Comparison of ENCODE assay signal across 42 mouse cellular contexts in the genomic region with DNA sequence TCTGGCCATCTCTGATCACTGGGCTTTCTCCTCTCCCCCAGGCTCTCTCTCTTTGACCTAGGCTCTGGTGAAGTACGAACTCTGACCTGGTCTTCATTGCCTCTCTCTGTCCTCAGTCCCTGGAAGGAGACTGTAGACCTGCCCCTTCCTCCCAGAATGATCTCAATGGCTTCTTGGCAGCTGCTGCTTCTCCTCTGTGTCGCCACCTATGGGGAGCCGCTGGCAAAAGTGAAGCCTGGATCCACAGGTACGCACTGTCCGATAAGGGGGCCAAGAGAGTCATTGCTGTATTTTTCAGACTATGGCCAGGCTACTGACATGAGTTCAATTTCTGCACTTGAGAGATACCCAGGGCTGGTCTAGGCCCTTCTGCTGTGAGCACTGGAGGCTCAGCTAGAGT. TPM values are rescaled to one million over a fixed set of nuclear protein-coding genes. Genes with fewer than 3 reads are reported as not detected.
DNase-seq lines count a peak whose midpoint lies in the region; ATAC-seq and TF ChIP-seq lines count a peak whose summit lies in the region.
"Had no signal": no experiment of that assay in that cellular context is flagged by ENCODE, and none has a peak within 500 bp of the region (broad histone marks: within the 10 kb centered on the region; RNA-seq: fewer than 3 reads in every experiment).

No protein-coding gene starts in this region.

- no peak for TF ChIP-seq CTCF in forebrain, postnatal 0 days (IDR thresholded peaks at IDR 0.05; ENCODE audit: low read depth)
- TF ChIP-seq CTCF in liver, embryonic 14.5 days (IDR thresholded peaks at IDR 0.05; ENCODE audit: low read depth), result peak; percentile 11; the same call in 1 of the 2 replicates

- DNase-seq in forebrain, embryonic 10.5 days (ENCODE audit: extremely low spot score, low spot score), result no peak
- no peak for DNase-seq in forebrain, postnatal 0 days
- DNase-seq in liver, embryonic 14.5 days (ENCODE audit: low read depth in 3 of 3, low spot score in 3 of 3), result no peak
- no peak for DNase-seq in liver, embryonic 11.5 days (ENCODE audit: low spot score)
- peak; percentile 26 for DNase-seq in thymus, postnatal 4 days
- no peak for DNase-seq in thymus, postnatal 14 days
- no peak for DNase-seq in right cerebral cortex, postnatal 36 days (ENCODE audit: low spot score in 2 of 2)
- DNase-seq: adrenal gland, adult 8-10 months; cerebellum, adult 2 months; cerebellum, postnatal 25 days; gastrocnemius, postnatal 36 days; heart, adult 18-20 months; heart, postnatal 36 days; kidney, postnatal 25 days; liver, embryonic 13.5 days; right cerebral cortex, postnatal 25 days had no signal

- peaks cover 64% of the 10 kb centered on the region for H3K27me3 ChIP-seq in forebrain, embryonic 10.5 days (ENCODE audit: poor library complexity, severe bottlenecking)
- no peaks in the 10 kb centered on the region for H3K27me3 ChIP-seq in forebrain, postnatal 0 days (ENCODE audit: insufficient read depth, low read length)
- H3K27me3 ChIP-seq in liver, embryonic 14.5 days (ENCODE audit: control insufficient read depth, insufficient read depth, low read length), result peaks cover 16% of the 10 kb centered on the region
- peaks cover 38% of the 10 kb centered on the region for H3K27me3 ChIP-seq in liver, embryonic 11.5 days (replicated peaks; ENCODE audit: control insufficient read depth, insufficient read depth, low read length)

- H3K27ac ChIP-seq in forebrain, embryonic 10.5 days, result peak overlapping the region; percentile 15; the same call in 1 of the 2 replicates
- H3K27ac ChIP-seq in forebrain, postnatal 0 days (ENCODE audit: low read depth, low read length), result no peak overlapping the region
- H3K27ac ChIP-seq in liver, embryonic 14.5 days, result no peak overlapping the region
- no peak overlapping the region for H3K27ac ChIP-seq in liver, embryonic 11.5 days (ENCODE audit: low read depth, low read length)
- H3K27ac ChIP-seq: embryonic facial prominence, embryonic 10.5 days; embryonic facial prominence, embryonic 15.5 days; forebrain, embryonic 13.5 days; hindbrain, embryonic 12.5 days; hindbrain, postnatal 0 days; liver, embryonic 13.5 days; macrophage; midbrain, embryonic 13.5 days had no signal

- peaks cover 38% of the 10 kb centered on the region for H3K4me1 ChIP-seq in forebrain, embryonic 10.5 days
- H3K4me1 ChIP-seq in forebrain, postnatal 0 days (ENCODE audit: insufficient read depth), result peaks cover 17% of the 10 kb centered on the region; the same call in 1 of the 2 replicates
- H3K4me1 ChIP-seq in liver, embryonic 14.5 days (replicated peaks; ENCODE audit: control insufficient read depth in 2 of 2, insufficient read depth in 2 of 2, low read length in 1 of 2), result no peaks in the 10 kb centered on the region
- H3K4me1 ChIP-seq in liver, embryonic 11.5 days (replicated peaks; ENCODE audit: control insufficient read depth, insufficient read depth, low read length), result no peaks in the 10 kb centered on the region
- H3K4me1 ChIP-seq: liver, embryonic 13.5 days had no signal

- H3K9ac ChIP-seq in forebrain, postnatal 0 days, result no peak overlapping the region
- H3K9ac ChIP-seq in liver, embryonic 14.5 days (replicated peaks), result no peak overlapping the region
- no peak overlapping the region for H3K9ac ChIP-seq in liver, embryonic 11.5 days (ENCODE audit: low read depth, low read length)
- H3K9ac ChIP-seq: embryonic facial prominence, embryonic 15.5 days; forebrain, embryonic 13.5 days; hindbrain, embryonic 12.5 days; liver, embryonic 13.5 days; midbrain, embryonic 13.5 days had no signal

- no peaks in the 10 kb centered on the region for H3K36me3 ChIP-seq in forebrain, embryonic 10.5 days (replicated peaks)
- H3K36me3 ChIP-seq in forebrain, postnatal 0 days (ENCODE audit: insufficient read depth), result no peaks in the 10 kb centered on the region
- no peaks in the 10 kb centered on the region for H3K36me3 ChIP-seq in liver, embryonic 14.5 days (replicated peaks; ENCODE audit: control insufficient read depth, insufficient read depth, low read depth)
- no peaks in the 10 kb centered on the region for H3K36me3 ChIP-seq in liver, embryonic 11.5 days (ENCODE audit: control insufficient read depth, insufficient read depth, low read length)
- H3K36me3 ChIP-seq: embryonic facial prominence, embryonic 10.5 days; embryonic facial prominence, embryonic 15.5 days; hindbrain, embryonic 12.5 days; liver, embryonic 13.5 days; midbrain, embryonic 13.5 days had no signal

- H3K4me3 ChIP-seq in forebrain, embryonic 10.5 days, result no peak overlapping the region
- no peak overlapping the region for H3K4me3 ChIP-seq in forebrain, postnatal 0 days (ENCODE audit: low read depth, low read length)
- H3K4me3 ChIP-seq in liver, embryonic 14.5 days (ENCODE audit: insufficient read depth in 1 of 2, low read depth in 2 of 2, low read length in 2 of 2), result no peak overlapping the region
- H3K4me3 ChIP-seq in liver, embryonic 11.5 days (ENCODE audit: low read depth, low read length), result no peak overlapping the region
- H3K4me3 ChIP-seq: embryonic facial prominence, embryonic 10.5 days; embryonic facial prominence, embryonic 15.5 days; forebrain, embryonic 13.5 days; hindbrain, embryonic 12.5 days; liver, embryonic 13.5 days; midbrain, embryonic 13.5 days had no signal

- TF ChIP-seq EP300 in liver, embryonic 14.5 days (IDR thresholded peaks at IDR 0.05; ENCODE audit: low read depth), result no peak

- no peaks in the 10 kb centered on the region for H3K9me3 ChIP-seq in forebrain, embryonic 10.5 days
- no peaks in the 10 kb centered on the region for H3K9me3 ChIP-seq in forebrain, postnatal 0 days (ENCODE audit: low read length)
- no peaks in the 10 kb centered on the region for H3K9me3 ChIP-seq in liver, embryonic 14.5 days (ENCODE audit: control insufficient read depth, low read length)
- no peaks in the 10 kb centered on the region for H3K9me3 ChIP-seq in liver, embryonic 11.5 days (ENCODE audit: control insufficient read depth, low read length)
- H3K9me3 ChIP-seq: embryonic facial prominence, embryonic 10.5 days; embryonic facial prominence, embryonic 15.5 days; forebrain, embryonic 13.5 days; hindbrain, embryonic 12.5 days; liver, embryonic 13.5 days; midbrain, embryonic 13.5 days had no signal

- no peak for ATAC-seq in forebrain, postnatal 0 days
- ATAC-seq in liver, embryonic 14.5 days (ENCODE audit: insufficient read depth), result no peak
- ATAC-seq in liver, embryonic 11.5 days (replicated peaks; ENCODE audit: low FRiP score), result no peak
- ATAC-seq: activated CD4-positive, CD25-positive, alpha-beta regulatory T cell, adult 4 months; forebrain, embryonic 13.5 days; hindbrain, postnatal 0 days; intestine, embryonic 16.5 days; midbrain, embryonic 13.5 days had no signal

- H3K4me2 ChIP-seq in forebrain, postnatal 0 days (ENCODE audit: low read depth), result no peak overlapping the region
- H3K4me2 ChIP-seq in liver, embryonic 14.5 days (ENCODE audit: low read depth), result no peak overlapping the region
- H3K4me2 ChIP-seq in liver, embryonic 11.5 days, result no peak overlapping the region
- H3K4me2 ChIP-seq: embryonic facial prominence, embryonic 15.5 days; forebrain, embryonic 13.5 days; heart, embryonic 11.5 days; hindbrain, embryonic 12.5 days; liver, embryonic 13.5 days; midbrain, embryonic 13.5 days had no signal

- 60% methylated on average over 5 of the region's 5 CpGs for WGBS in forebrain, embryonic 10.5 days
- WGBS in forebrain, postnatal 0 days, result 69% methylated on average over 5 of the region's 5 CpGs
- WGBS in liver, embryonic 14.5 days (ENCODE audit: insufficient replicate concordance), result 50% methylated on average over 5 of the region's 5 CpGs
- WGBS in liver, embryonic 11.5 days, result 48% methylated on average over 5 of the region's 5 CpGs

RNA-seq across cellular contexts. Expression of a gene that starts 5.4 kb away (rescaled TPM):
- not detected in 2 replicates for polyA plus RNA-seq in forebrain, embryonic 10.5 days (2016; fragmentation: Nextera tagmentation; extraction: Ambion mirVana)
- not detected in 2 replicates for total RNA-seq in forebrain, postnatal 0 days (2014; rRNA removed)
- polyA plus RNA-seq in forebrain, postnatal 0 days (2015; fragmentation: Nextera tagmentation; extraction: Ambion mirVana), result not detected in 2 replicates
- polyA plus RNA-seq in liver, embryonic 14.5 days (2012; rRNA removed), result not detected in 2 replicates
- not detected in 2 replicates for polyA plus RNA-seq in liver, embryonic 14.5 days (2014; fragmentation: Nextera tagmentation; extraction: Ambion mirVana)
- not detected in 2 replicates for polyA plus RNA-seq in liver, embryonic 11.5 days (2014; fragmentation: Nextera tagmentation; extraction: Ambion mirVana)
- total RNA-seq: adrenal gland, adult 8-10 months; adrenal gland, postnatal 4 days; gastrocnemius, postnatal 36 days; heart, adult 18-20 months; heart, postnatal 36 days; hindbrain, postnatal 0 days; layer of hippocampus, adult 18-20 months; left cerebral cortex, adult 18-20 months; megakaryocyte-erythroid progenitor cell, adult 5-6 weeks; neutrophil, adult 5-6 weeks had no signal
- polyA plus RNA-seq: activated CD4-positive, CD25-positive, alpha-beta regulatory T cell, adult 4 months; C2C12; cerebellum, adult 2 months; embryonic facial prominence, embryonic 10.5 days; forebrain, embryonic 13.5 days; heart, embryonic 11.5 days; heart, embryonic 16.5 days; hindbrain, embryonic 12.5 days; hindbrain, postnatal 0 days; intestine, embryonic 16.5 days; kidney, embryonic 14.5 days; limb, embryonic 11.5 days; liver, embryonic 13.5 days; macrophage; midbrain, embryonic 13.5 days; neural tube, embryonic 11.5 days; spleen, adult 2 months; urinary bladder, adult 2 months had no signal

RNA-seq across cellular contexts. Expression of a gene that starts 17.5 kb away (rescaled TPM):
- polyA plus RNA-seq in forebrain, embryonic 10.5 days (2016; fragmentation: Nextera tagmentation; extraction: Ambion mirVana), result not detected in 2 replicates
- 0.15 and 0.29 TPM in 2 replicates for total RNA-seq in forebrain, postnatal 0 days (2014; rRNA removed)
- 0.19 TPM in 1 of 2 replicates, not detected in the other for polyA plus RNA-seq in forebrain, postnatal 0 days (2015; fragmentation: Nextera tagmentation; extraction: Ambion mirVana)
- polyA plus RNA-seq in liver, embryonic 14.5 days (2012; rRNA removed), result 2.8 and 3.3 TPM in 2 replicates
- polyA plus RNA-seq in liver, embryonic 14.5 days (2014; fragmentation: Nextera tagmentation; extraction: Ambion mirVana), result 8.0 and 9.1 TPM in 2 replicates
- polyA plus RNA-seq in liver, embryonic 11.5 days (2014; fragmentation: Nextera tagmentation; extraction: Ambion mirVana), result 2.0 and 2.5 TPM in 2 replicates
- total RNA-seq: gastrocnemius, postnatal 36 days; heart, adult 18-20 months; heart, postnatal 36 days; hindbrain, postnatal 0 days; layer of hippocampus, adult 18-20 months; layer of hippocampus, postnatal 10 days; megakaryocyte-erythroid progenitor cell, adult 5-6 weeks; neutrophil, adult 5-6 weeks had no signal
- polyA plus RNA-seq: activated CD4-positive, CD25-positive, alpha-beta regulatory T cell, adult 4 months; C2C12; cerebellum, adult 2 months; embryonic facial prominence, embryonic 10.5 days; forebrain, embryonic 13.5 days; heart, embryonic 11.5 days; heart, embryonic 16.5 days; hindbrain, embryonic 12.5 days; limb, embryonic 11.5 days; macrophage; midbrain, embryonic 13.5 days; neural tube, embryonic 11.5 days; spleen, adult 2 months; testis, adult 2 months; thymus, postnatal 0 days had no signal

RNA-seq across cellular contexts. Expression of a gene that starts 23.2 kb away (rescaled TPM):
- polyA plus RNA-seq in forebrain, embryonic 10.5 days (2016; fragmentation: Nextera tagmentation; extraction: Ambion mirVana), result not detected in 2 replicates
- 0.14 and 0.15 TPM in 2 replicates for total RNA-seq in forebrain, postnatal 0 days (2014; rRNA removed)
- polyA plus RNA-seq in forebrain, postnatal 0 days (2015; fragmentation: Nextera tagmentation; extraction: Ambion mirVana), result 0.12 and 0.88 TPM in 2 replicates
- polyA plus RNA-seq in liver, embryonic 14.5 days (2012; rRNA removed), result 0.41 and 0.50 TPM in 2 replicates
- 0.57 and 0.90 TPM in 2 replicates for polyA plus RNA-seq in liver, embryonic 14.5 days (2014; fragmentation: Nextera tagmentation; extraction: Ambion mirVana)
- 0.30 and 0.40 TPM in 2 replicates for polyA plus RNA-seq in liver, embryonic 11.5 days (2014; fragmentation: Nextera tagmentation; extraction: Ambion mirVana)
- total RNA-seq: gastrocnemius, postnatal 36 days; heart, adult 18-20 months; left cerebral cortex, adult 18-20 months; left cerebral cortex, postnatal 14 days; megakaryocyte-erythroid progenitor cell, adult 5-6 weeks; neutrophil, adult 5-6 weeks had no signal
- polyA plus RNA-seq: activated CD4-positive, CD25-positive, alpha-beta regulatory T cell, adult 4 months; C2C12; embryonic facial prominence, embryonic 10.5 days; forebrain, embryonic 13.5 days; heart, embryonic 11.5 days; limb, embryonic 11.5 days; macrophage; midbrain, embryonic 13.5 days; neural tube, embryonic 11.5 days; spleen, adult 2 months had no signal

RNA-seq across cellular contexts. Expression of a gene that starts 36.3 kb away (rescaled TPM):
- 1.7 and 2.3 TPM in 2 replicates for polyA plus RNA-seq in forebrain, embryonic 10.5 days (2016; fragmentation: Nextera tagmentation; extraction: Ambion mirVana)
- 15.5 and 25.3 TPM in 2 replicates for total RNA-seq in forebrain, postnatal 0 days (2014; rRNA removed)
- 10.3 and 17.6 TPM in 2 replicates for polyA plus RNA-seq in forebrain, postnatal 0 days (2015; fragmentation: Nextera tagmentation; extraction: Ambion mirVana)
- polyA plus RNA-seq in liver, embryonic 14.5 days (2012; rRNA removed), result 3.4 and 3.7 TPM in 2 replicates
- polyA plus RNA-seq in liver, embryonic 14.5 days (2014; fragmentation: Nextera tagmentation; extraction: Ambion mirVana), result 4.9 and 5.5 TPM in 2 replicates
- polyA plus RNA-seq in liver, embryonic 11.5 days (2014; fragmentation: Nextera tagmentation; extraction: Ambion mirVana), result 4.5 and 5.8 TPM in 2 replicates
- total RNA-seq: megakaryocyte-erythroid progenitor cell, adult 5-6 weeks; neutrophil, adult 5-6 weeks had no signal
- polyA plus RNA-seq: C2C12, macrophage had no signal
